In the genomic region with DNA sequence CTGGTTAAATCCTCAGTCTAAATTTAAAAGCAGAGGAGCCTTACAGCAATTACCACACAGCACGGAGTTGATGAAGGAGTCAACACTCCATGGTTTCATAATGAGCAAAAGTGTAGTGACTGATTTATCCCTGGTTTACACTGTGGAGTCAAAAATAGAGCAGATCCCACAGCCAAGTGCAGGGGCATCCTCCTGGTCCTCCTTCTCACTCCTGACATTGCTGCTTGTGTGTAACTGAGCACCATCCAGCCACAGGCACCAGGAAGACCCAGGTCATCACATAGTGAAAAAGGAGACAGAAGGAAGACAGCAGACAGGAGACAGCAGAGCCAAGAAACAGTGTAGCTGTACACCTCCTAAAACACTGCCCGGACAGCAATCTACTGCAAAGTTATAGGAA, we compare ENCODE assay signal across 11 mouse cellular contexts. TPM values are rescaled to one million over a fixed set of nuclear protein-coding genes. Genes with fewer than 3 reads are reported as not detected.
DNase-seq lines count a peak whose midpoint lies in the region; ATAC-seq and TF ChIP-seq lines count a peak whose summit lies in the region.
"Had no signal": no experiment of that assay in that cellular context is flagged by ENCODE, and none has a peak within 500 bp of the region (broad histone marks: within the 10 kb centered on the region; RNA-seq: fewer than 3 reads in every experiment).

No protein-coding gene starts in this region.

- no peak for ATAC-seq in hindbrain, embryonic 12.5 days (ENCODE audit: low FRiP score)
- no peak for ATAC-seq in hindbrain, postnatal 0 days
- no peak for ATAC-seq in midbrain, embryonic 16.5 days

- no peak for TF ChIP-seq POLR2A in cerebellum, adult 2 months (IDR thresholded peaks at IDR 0.05; ENCODE audit: borderline replicate concordance, insufficient read depth, low read length)

- H3K4me3 ChIP-seq in cerebellum, adult 2 months (replicated peaks; ENCODE audit: insufficient read depth, low read depth, low read length): peak overlapping the region; percentile 20
- H3K4me3 ChIP-seq in hindbrain, embryonic 12.5 days: no peak overlapping the region
- H3K4me3 ChIP-seq in hindbrain, embryonic 10.5 days: no peak overlapping the region
- H3K4me3 ChIP-seq in hindbrain, postnatal 0 days (ENCODE audit: low read length): no peak overlapping the region
- H3K4me3 ChIP-seq in midbrain, embryonic 16.5 days (ENCODE audit: low read depth, low read length): no peak overlapping the region
- H3K4me3 ChIP-seq: limb, embryonic 10.5 days had no signal

- DNase-seq in cerebellum, adult 2 months: peak in 1 of 2 experiments; percentile 13
- no peak for DNase-seq in cerebellum, postnatal 25 days
- DNase-seq in hindbrain, embryonic 10.5 days (ENCODE audit: low spot score): no peak
- DNase-seq in hindbrain, postnatal 0 days (ENCODE audit: low spot score): no peak
- no peak for DNase-seq in heart, postnatal 4 days
- no peak for DNase-seq in layer of hippocampus, postnatal 36 days
- DNase-seq: cerebellum, adult 8-10 months; kidney, adult 18-20 months had no signal

- no peak overlapping the region for H3K9ac ChIP-seq in hindbrain, embryonic 12.5 days
- no peak overlapping the region; the same call in 1 of the 2 replicates for H3K9ac ChIP-seq in hindbrain, postnatal 0 days (replicated peaks; ENCODE audit: low read length)
- peak overlapping the region; percentile 2; the same call in 1 of the 2 replicates for H3K9ac ChIP-seq in midbrain, embryonic 16.5 days (ENCODE audit: low read depth, low read length)

- no peak for TF ChIP-seq CTCF in cerebellum, adult 2 months (IDR thresholded peaks at IDR 0.05; ENCODE audit: borderline replicate concordance, insufficient read depth, low read depth, low read length)
- TF ChIP-seq CTCF in hindbrain, postnatal 0 days (IDR thresholded peaks at IDR 0.05; ENCODE audit: low read depth): no peak

- peaks cover 7% of the 10 kb centered on the region for H3K4me1 ChIP-seq in cerebellum, adult 2 months (ENCODE audit: control insufficient read depth, insufficient read depth, low read length)
- H3K4me1 ChIP-seq in hindbrain, embryonic 12.5 days: peaks cover 34% of the 10 kb centered on the region
- H3K4me1 ChIP-seq in hindbrain, embryonic 10.5 days (replicated peaks): peaks cover 60% of the 10 kb centered on the region
- peaks cover 15% of the 10 kb centered on the region for H3K4me1 ChIP-seq in hindbrain, postnatal 0 days (ENCODE audit: insufficient read depth, low read length)
- H3K4me1 ChIP-seq in midbrain, embryonic 16.5 days (ENCODE audit: control insufficient read depth, insufficient read depth, low read length): peaks cover 48% of the 10 kb centered on the region

- H3K9me3 ChIP-seq in hindbrain, embryonic 12.5 days (replicated peaks): no peaks in the 10 kb centered on the region
- no peaks in the 10 kb centered on the region for H3K9me3 ChIP-seq in hindbrain, embryonic 10.5 days
- no peaks in the 10 kb centered on the region for H3K9me3 ChIP-seq in hindbrain, postnatal 0 days (ENCODE audit: low read length)
- H3K9me3 ChIP-seq in midbrain, embryonic 16.5 days (replicated peaks; ENCODE audit: control insufficient read depth, low read length, poor library complexity, severe bottlenecking): no peaks in the 10 kb centered on the region
- H3K9me3 ChIP-seq: limb, embryonic 10.5 days had no signal

- H3K36me3 ChIP-seq in hindbrain, embryonic 12.5 days: no peaks in the 10 kb centered on the region
- H3K36me3 ChIP-seq in hindbrain, embryonic 10.5 days: no peaks in the 10 kb centered on the region
- no peaks in the 10 kb centered on the region for H3K36me3 ChIP-seq in hindbrain, postnatal 0 days (ENCODE audit: insufficient read depth, low read length)
- H3K36me3 ChIP-seq in midbrain, embryonic 16.5 days (ENCODE audit: control insufficient read depth, insufficient read depth, low read length): no peaks in the 10 kb centered on the region
- H3K36me3 ChIP-seq: limb, embryonic 10.5 days had no signal

- 46% methylated on average over 2 of the region's 2 CpGs for WGBS in cerebellum, adult 2 months
- WGBS in hindbrain, embryonic 12.5 days: 85% methylated on average over 2 of the region's 2 CpGs
- WGBS in hindbrain, embryonic 10.5 days: 90% methylated on average over 2 of the region's 2 CpGs
- 62% methylated on average over 2 of the region's 2 CpGs for WGBS in hindbrain, postnatal 0 days
- 76% methylated on average over 2 of the region's 2 CpGs for WGBS in midbrain, embryonic 16.5 days

- no peaks in the 10 kb centered on the region for H3K27me3 ChIP-seq in cerebellum, adult 2 months (ENCODE audit: control insufficient read depth, insufficient read depth, low read length)
- H3K27me3 ChIP-seq in hindbrain, embryonic 12.5 days: no peaks in the 10 kb centered on the region
- H3K27me3 ChIP-seq in hindbrain, embryonic 10.5 days (ENCODE audit: insufficient read depth, poor library complexity, severe bottlenecking): peaks cover 4% of the 10 kb centered on the region; the same call in 1 of the 2 replicates
- no peaks in the 10 kb centered on the region for H3K27me3 ChIP-seq in hindbrain, postnatal 0 days (ENCODE audit: insufficient read depth, low read length)
- no peaks in the 10 kb centered on the region for H3K27me3 ChIP-seq in midbrain, embryonic 16.5 days (ENCODE audit: control insufficient read depth, insufficient read depth, low read depth, low read length)

- no peak overlapping the region for H3K27ac ChIP-seq in cerebellum, adult 2 months (ENCODE audit: insufficient read depth, low read length)
- no peak overlapping the region for H3K27ac ChIP-seq in hindbrain, embryonic 12.5 days
- no peak overlapping the region for H3K27ac ChIP-seq in hindbrain, embryonic 10.5 days
- H3K27ac ChIP-seq in hindbrain, postnatal 0 days: no peak overlapping the region
- no peak overlapping the region for H3K27ac ChIP-seq in midbrain, embryonic 16.5 days (ENCODE audit: low read length)
- H3K27ac ChIP-seq: limb, embryonic 10.5 days had no signal

- H3K4me2 ChIP-seq in hindbrain, embryonic 12.5 days (replicated peaks): peak overlapping the region; percentile 17; the same call in 1 of the 2 replicates
- peak overlapping the region; percentile 55 for H3K4me2 ChIP-seq in hindbrain, postnatal 0 days (ENCODE audit: low read depth, low read length)
- peak overlapping the region; percentile 33 for H3K4me2 ChIP-seq in midbrain, embryonic 16.5 days (ENCODE audit: low read length)

RNA-seq across cellular contexts. Expression of gene D1Ertd622e, which starts 4.1 kb away (rescaled TPM):
- 45.0 and 49.7 TPM in 2 replicates for polyA plus RNA-seq in cerebellum, adult 2 months (2012; rRNA removed)
- polyA plus RNA-seq in hindbrain, embryonic 12.5 days (2016; fragmentation: Nextera tagmentation; extraction: Ambion mirVana): 34.0 and 37.8 TPM in 2 replicates
- polyA plus RNA-seq in hindbrain, embryonic 10.5 days (2016; fragmentation: Nextera tagmentation; extraction: Ambion mirVana): 25.2 and 26.4 TPM in 2 replicates
- total RNA-seq in hindbrain, postnatal 0 days (2014; rRNA removed): 57.0 and 60.8 TPM in 2 replicates
- polyA plus RNA-seq in hindbrain, postnatal 0 days (2015; fragmentation: Nextera tagmentation; extraction: Ambion mirVana): 53.3 and 58.3 TPM in 2 replicates
- polyA plus RNA-seq in midbrain, embryonic 16.5 days (2015; fragmentation: Nextera tagmentation; extraction: Ambion mirVana): 64.9 and 75.9 TPM in 2 replicates
- total RNA-seq in heart, postnatal 4 days (2021): 1 to 10 TPM; 7.9 to 9.0 TPM
- total RNA-seq in layer of hippocampus, postnatal 36 days (2021): 10 to 100 TPM; 49.1 to 50.7 TPM
